Mouse (Mus musculus): Measurements from ENCODE around the gene Gm10065.

- TF ChIP-seq MYC (IDR thresholded peaks at IDR 0.05; ENCODE audit: low read depth, low read length) (no peak), POLR2AphosphoS2 (IDR thresholded peaks at IDR 0.05; ENCODE audit: low read depth, low read length) (no peak), MAX (IDR thresholded peaks at IDR 0.05; ENCODE audit: low read length) (no peak), EP300 (IDR thresholded peaks at IDR 0.05; ENCODE audit: low read length) (no peak), POLR2A (IDR thresholded peaks at IDR 0.05; ENCODE audit: low read depth, low read length) (no peak), CTCF (conservative IDR thresholded peaks at IDR 0.05 in 1 of 2, IDR thresholded peaks at IDR 0.05 in 1 of 2; ENCODE audit: low read depth in 2 of 2, low read length in 2 of 2) (no peak), ZNF384 (IDR thresholded peaks at IDR 0.05; ENCODE audit: low read depth, low read length) (no peak), KAT2A (IDR thresholded peaks at IDR 0.05; ENCODE audit: insufficient replicate concordance, low read length) (no peak), SMC3 (IDR thresholded peaks at IDR 0.05; ENCODE audit: low read depth, low read length) (no peak)
These were observed 15.8 kb upstream of the Gm10065 start, which contains the start of gene AK157302 for GRCm38 (mm10) chr13:21495080-21495479.
